Mouse (Mus musculus): ENCODE measurements around the gene Usp2.

Usp2 gene

GRCm38 (mm10) chr9:44042836-44043707 is 23.7 kb upstream of the Usp2 start, which contains the start of gene Thy1:
Thy1 (plus strand) TSS chr9:44043384.
- DNase-seq (ENCODE audit: low read depth, low spot score), result no peak
- Histone ChIP-seq H3K27me3 (ENCODE audit: control insufficient read depth, insufficient read depth, low read length, poor library complexity, severe bottlenecking) (no peaks in the 10 kb centered on the region), H3K36me3 (ENCODE audit: control insufficient read depth, insufficient read depth, low read length, poor library complexity, severe bottlenecking) (no peaks in the 10 kb centered on the region)

GRCm38 (mm10) chr9:44043708-44044425 is 23.0 kb upstream of the Usp2 start:
- DNase-seq (ENCODE audit: low read depth, low spot score), result peak; percentile 17
- Histone ChIP-seq H3K27me3 (ENCODE audit: control insufficient read depth, insufficient read depth, low read length, poor library complexity, severe bottlenecking) (no peaks in the 10 kb centered on the region), H3K36me3 (ENCODE audit: control insufficient read depth, insufficient read depth, low read length, poor library complexity, severe bottlenecking) (no peaks in the 10 kb centered on the region)

- Histone ChIP-seq H3K27me3 (ENCODE audit: control insufficient read depth, insufficient read depth, low read length, poor library complexity, severe bottlenecking) (no peaks in the 10 kb centered on the region), H3K36me3 (ENCODE audit: control insufficient read depth, insufficient read depth, low read length, poor library complexity, severe bottlenecking) (no peaks in the 10 kb centered on the region)
- DNase-seq (ENCODE audit: low read depth, low spot score), result no peak
Observed at GRCm38 (mm10) chr9:44044426-44045157, 22.2 kb upstream of the Usp2 start.

GRCm38 (mm10) chr9:44045158-44045883 is 21.5 kb upstream of the Usp2 start:
- no peaks in the 10 kb centered on the region for H3K36me3 ChIP-seq (ENCODE audit: control insufficient read depth, insufficient read depth, low read length, poor library complexity, severe bottlenecking)
- no peaks in the 10 kb centered on the region for H3K27me3 ChIP-seq (ENCODE audit: control insufficient read depth, insufficient read depth, low read length, poor library complexity, severe bottlenecking)
- no peak for DNase-seq (ENCODE audit: low read depth, low spot score)

GRCm38 (mm10) chr9:44045884-44046272 is 20.9 kb upstream of the Usp2 start:
- Histone ChIP-seq H3K36me3 (ENCODE audit: control insufficient read depth, insufficient read depth, low read length, poor library complexity, severe bottlenecking) (no peaks in the 10 kb centered on the region), H3K27me3 (ENCODE audit: control insufficient read depth, insufficient read depth, low read length, poor library complexity, severe bottlenecking) (no peaks in the 10 kb centered on the region)
- DNase-seq (ENCODE audit: low read depth, low spot score), result no peak

- Histone ChIP-seq H3K27me3 (ENCODE audit: control insufficient read depth, insufficient read depth, low read length, poor library complexity, severe bottlenecking) (no peaks in the 10 kb centered on the region), H3K36me3 (ENCODE audit: control insufficient read depth, insufficient read depth, low read length, poor library complexity, severe bottlenecking) (no peaks in the 10 kb centered on the region)
- no peak for DNase-seq (ENCODE audit: low read depth, low spot score)
Observed at GRCm38 (mm10) chr9:44046426-44046825, 20.4 kb upstream of the Usp2 start.

- DNase-seq (ENCODE audit: low read depth, low spot score), result no peak
- H3K36me3 ChIP-seq (ENCODE audit: control insufficient read depth, insufficient read depth, low read length, poor library complexity, severe bottlenecking), result no peaks in the 10 kb centered on the region
- no peaks in the 10 kb centered on the region for H3K27me3 ChIP-seq (ENCODE audit: control insufficient read depth, insufficient read depth, low read length, poor library complexity, severe bottlenecking)
Observed at GRCm38 (mm10) chr9:44047071-44047470, 19.8 kb upstream of the Usp2 start.

GRCm38 (mm10) chr9:44047571-44048490 is 19.0 kb upstream of the Usp2 start:
- no peak for DNase-seq (ENCODE audit: low read depth, low spot score)
- Histone ChIP-seq H3K27me3 (ENCODE audit: control insufficient read depth, insufficient read depth, low read length, poor library complexity, severe bottlenecking) (no peaks in the 10 kb centered on the region), H3K36me3 (ENCODE audit: control insufficient read depth, insufficient read depth, low read length, poor library complexity, severe bottlenecking) (no peaks in the 10 kb centered on the region)

GRCm38 (mm10) chr9:44048541-44049380 is 18.1 kb upstream of the Usp2 start:
- no peak for DNase-seq (ENCODE audit: low read depth, low spot score)
- no peaks in the 10 kb centered on the region for H3K27me3 ChIP-seq (ENCODE audit: control insufficient read depth, insufficient read depth, low read length, poor library complexity, severe bottlenecking)
- H3K36me3 ChIP-seq (ENCODE audit: control insufficient read depth, insufficient read depth, low read length, poor library complexity, severe bottlenecking), result no peaks in the 10 kb centered on the region

GRCm38 (mm10) chr9:44049381-44050165 is 17.2 kb upstream of the Usp2 start:
- no peak for DNase-seq (ENCODE audit: low read depth, low spot score)
- no peaks in the 10 kb centered on the region for H3K27me3 ChIP-seq (ENCODE audit: control insufficient read depth, insufficient read depth, low read length, poor library complexity, severe bottlenecking)
- no peaks in the 10 kb centered on the region for H3K36me3 ChIP-seq (ENCODE audit: control insufficient read depth, insufficient read depth, low read length, poor library complexity, severe bottlenecking)

- Histone ChIP-seq H3K36me3 (ENCODE audit: control insufficient read depth, insufficient read depth, low read length, poor library complexity, severe bottlenecking) (no peaks in the 10 kb centered on the region), H3K27me3 (ENCODE audit: control insufficient read depth, insufficient read depth, low read length, poor library complexity, severe bottlenecking) (no peaks in the 10 kb centered on the region)
- DNase-seq (ENCODE audit: low read depth, low spot score), result no peak
Observed at GRCm38 (mm10) chr9:44052855-44053254, 14.0 kb upstream of the Usp2 start.

GRCm38 (mm10) chr9:44053936-44054335 is 12.9 kb upstream of the Usp2 start:
- no peaks in the 10 kb centered on the region for H3K36me3 ChIP-seq (ENCODE audit: control insufficient read depth, insufficient read depth, low read length, poor library complexity, severe bottlenecking)
- no peaks in the 10 kb centered on the region for H3K27me3 ChIP-seq (ENCODE audit: control insufficient read depth, insufficient read depth, low read length, poor library complexity, severe bottlenecking)
- DNase-seq (ENCODE audit: low read depth, low spot score), result no peak
